In the genomic region with DNA sequence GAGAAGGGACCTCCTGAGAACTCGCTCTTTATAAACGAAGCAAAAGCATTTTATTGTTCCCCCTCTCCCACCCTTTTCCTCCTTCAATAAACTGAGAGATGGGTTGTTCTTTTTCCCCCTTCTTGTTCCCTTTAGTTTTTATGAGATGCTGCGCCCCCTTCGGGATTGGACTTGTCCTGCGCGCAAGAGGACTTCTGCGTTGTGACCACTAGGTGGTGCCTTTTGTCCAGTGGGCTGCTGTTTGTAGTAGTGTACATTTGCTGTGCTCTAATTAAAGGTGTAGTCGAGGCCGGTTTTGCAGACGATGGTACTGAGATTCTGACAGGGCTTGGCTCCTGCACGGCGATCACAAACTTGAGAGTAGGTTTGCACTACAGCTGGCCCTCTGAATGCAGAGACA, we compare ENCODE assay signal across 9 mouse cellular contexts. TPM values are rescaled to one million over a fixed set of nuclear protein-coding genes. Genes with fewer than 3 reads are reported as not detected.
DNase-seq lines count a peak whose midpoint lies in the region; ATAC-seq lines count a peak whose summit lies in the region.
"Had no signal": no experiment of that assay in that cellular context is flagged by ENCODE, and none has a peak within 500 bp of the region (broad histone marks: within the 10 kb centered on the region; RNA-seq: fewer than 3 reads in every experiment).

No protein-coding gene starts in this region.

- ATAC-seq in embryonic facial prominence, embryonic 11.5 days (replicated peaks; ENCODE audit: insufficient number of reproducible peaks, low FRiP score, low TSS enrichment, low read depth), result no peak
- ATAC-seq in kidney, embryonic 15.5 days (replicated peaks; ENCODE audit: low FRiP score), result no peak; the same call in 1 of the 2 replicates
- no peak for ATAC-seq in liver, embryonic 12.5 days
- no peak for ATAC-seq in neural tube, embryonic 13.5 days (ENCODE audit: low read depth)

- no peak overlapping the region for H3K9ac ChIP-seq in embryonic facial prominence, embryonic 11.5 days (replicated peaks; ENCODE audit: low read length)
- H3K9ac ChIP-seq in kidney, embryonic 15.5 days, result no peak overlapping the region
- no peak overlapping the region for H3K9ac ChIP-seq in liver, embryonic 12.5 days
- peak overlapping the region; percentile 95; the same call in 1 of the 2 replicates for H3K9ac ChIP-seq in neural tube, embryonic 13.5 days

- H3K36me3 ChIP-seq in embryonic facial prominence, embryonic 11.5 days (replicated peaks; ENCODE audit: control insufficient read depth, insufficient read depth, low read depth, low read length), result peaks cover 7% of the 10 kb centered on the region
- H3K36me3 ChIP-seq in heart, embryonic 10.5 days, result peaks cover 26% of the 10 kb centered on the region
- peaks cover 26% of the 10 kb centered on the region for H3K36me3 ChIP-seq in kidney, embryonic 15.5 days
- H3K36me3 ChIP-seq in liver, embryonic 12.5 days, result peaks cover 26% of the 10 kb centered on the region
- H3K36me3 ChIP-seq in neural tube, embryonic 13.5 days, result peaks cover 31% of the 10 kb centered on the region

- no peak overlapping the region for H3K27ac ChIP-seq in embryonic facial prominence, embryonic 11.5 days (replicated peaks; ENCODE audit: low read depth, low read length)
- no peak overlapping the region for H3K27ac ChIP-seq in heart, embryonic 10.5 days
- peak overlapping the region; percentile 65 for H3K27ac ChIP-seq in kidney, embryonic 15.5 days
- H3K27ac ChIP-seq in liver, embryonic 12.5 days, result no peak overlapping the region
- H3K27ac ChIP-seq in neural tube, embryonic 13.5 days (replicated peaks), result no peak overlapping the region
- H3K27ac ChIP-seq: macrophage had no signal

- no peaks in the 10 kb centered on the region for H3K27me3 ChIP-seq in embryonic facial prominence, embryonic 11.5 days (ENCODE audit: control insufficient read depth, insufficient read depth, low read length)
- H3K27me3 ChIP-seq in heart, embryonic 10.5 days (ENCODE audit: insufficient read depth, poor library complexity, severe bottlenecking), result no peaks in the 10 kb centered on the region
- no peaks in the 10 kb centered on the region for H3K27me3 ChIP-seq in kidney, embryonic 15.5 days
- no peaks in the 10 kb centered on the region for H3K27me3 ChIP-seq in liver, embryonic 12.5 days (replicated peaks)
- H3K27me3 ChIP-seq in neural tube, embryonic 13.5 days, result no peaks in the 10 kb centered on the region

- H3K4me2 ChIP-seq in embryonic facial prominence, embryonic 11.5 days (ENCODE audit: low read depth, low read length), result no peak overlapping the region; the same call in 1 of the 2 replicates
- H3K4me2 ChIP-seq in kidney, embryonic 15.5 days, result peak overlapping the region; percentile 90
- H3K4me2 ChIP-seq in liver, embryonic 12.5 days, result peak overlapping the region; percentile 99
- H3K4me2 ChIP-seq in neural tube, embryonic 13.5 days, result peak overlapping the region; percentile 100; the same call in 1 of the 2 replicates

- peaks cover 14% of the 10 kb centered on the region for H3K4me1 ChIP-seq in embryonic facial prominence, embryonic 11.5 days (ENCODE audit: control insufficient read depth, insufficient read depth, low read length)
- H3K4me1 ChIP-seq in heart, embryonic 10.5 days, result peaks cover 48% of the 10 kb centered on the region
- peaks cover 58% of the 10 kb centered on the region for H3K4me1 ChIP-seq in kidney, embryonic 15.5 days
- H3K4me1 ChIP-seq in liver, embryonic 12.5 days, result peaks cover 65% of the 10 kb centered on the region
- peaks cover 54% of the 10 kb centered on the region for H3K4me1 ChIP-seq in neural tube, embryonic 13.5 days (replicated peaks)

- 8% methylated on average over 12 of the region's 12 CpGs for WGBS in embryonic facial prominence, embryonic 11.5 days
- WGBS in heart, embryonic 10.5 days, result 9% methylated on average over 12 of the region's 12 CpGs
- 9% methylated on average over 12 of the region's 12 CpGs for WGBS in kidney, embryonic 15.5 days
- 5% methylated on average over 12 of the region's 12 CpGs for WGBS in liver, embryonic 12.5 days (ENCODE audit: insufficient replicate concordance)
- WGBS in neural tube, embryonic 13.5 days, result 9% methylated on average over 12 of the region's 12 CpGs

- no peak overlapping the region for H3K4me3 ChIP-seq in embryonic facial prominence, embryonic 11.5 days (ENCODE audit: low read depth, low read length)
- H3K4me3 ChIP-seq in heart, embryonic 10.5 days, result 0 out of 2 replicates have a peak overlapping the region, but pooled peaks have one; percentile 92
- peak overlapping the region; percentile 88; the same call in 1 of the 2 replicates for H3K4me3 ChIP-seq in kidney, embryonic 15.5 days (replicated peaks)
- H3K4me3 ChIP-seq in liver, embryonic 12.5 days, result no peak overlapping the region
- H3K4me3 ChIP-seq in neural tube, embryonic 13.5 days, result peak overlapping the region; percentile 96

- no peaks in the 10 kb centered on the region for H3K9me3 ChIP-seq in embryonic facial prominence, embryonic 11.5 days (replicated peaks; ENCODE audit: control insufficient read depth, low read length)
- H3K9me3 ChIP-seq in heart, embryonic 10.5 days, result no peaks in the 10 kb centered on the region
- H3K9me3 ChIP-seq in kidney, embryonic 15.5 days (replicated peaks), result no peaks in the 10 kb centered on the region
- H3K9me3 ChIP-seq in liver, embryonic 12.5 days (replicated peaks), result no peaks in the 10 kb centered on the region
- no peaks in the 10 kb centered on the region for H3K9me3 ChIP-seq in neural tube, embryonic 13.5 days

- peak; percentile 85 to 87 for DNase-seq in B cell, adult 2 months
- DNase-seq in adrenal gland, adult 18-20 months (ENCODE audit: low spot score in 2 of 2), result peak; percentile 70 to 76
- DNase-seq in embryonic facial prominence, embryonic 11.5 days (ENCODE audit: low spot score), result peak; percentile 93
- peak; percentile 92 for DNase-seq in heart, embryonic 10.5 days (ENCODE audit: low spot score)
- peak; percentile 76 for DNase-seq in telencephalon, adult 2 months (ENCODE audit: low read depth, low spot score)

RNA-seq across cellular contexts. Expression of gene Irf2bp1, which starts 2.6 kb away (rescaled TPM):
- 10 to 100 TPM; 42.9 to 47.0 TPM for total RNA-seq in adrenal gland, adult 18-20 months (2021)
- 27.9 and 28.3 TPM in 2 replicates for polyA plus RNA-seq in embryonic facial prominence, embryonic 11.5 days (2014; fragmentation: Nextera tagmentation; extraction: Ambion mirVana)
- 14.9 and 27.0 TPM in 2 replicates for polyA plus RNA-seq in heart, embryonic 10.5 days (2016; fragmentation: Nextera tagmentation; extraction: Ambion mirVana)
- polyA plus RNA-seq in kidney, embryonic 15.5 days (2015; fragmentation: Nextera tagmentation; extraction: Ambion mirVana), result 21.4 and 24.1 TPM in 2 replicates
- polyA plus RNA-seq in liver, embryonic 12.5 days (2016; fragmentation: Nextera tagmentation; extraction: Ambion mirVana), result 20.1 and 22.3 TPM in 2 replicates
- 28.4 and 29.9 TPM in 2 replicates for polyA plus RNA-seq in neural tube, embryonic 13.5 days (2015; fragmentation: Nextera tagmentation; extraction: Ambion mirVana)

RNA-seq across cellular contexts. Expression of gene Mypop, which starts 15.4 kb away (rescaled TPM):
- 10 to 100 TPM in 1 of 2 experiments, 1 to 10 TPM in 1; 9.3 to 12.2 TPM for total RNA-seq in adrenal gland, adult 18-20 months (2021)
- 4.3 and 5.3 TPM in 2 replicates for polyA plus RNA-seq in embryonic facial prominence, embryonic 11.5 days (2014; fragmentation: Nextera tagmentation; extraction: Ambion mirVana)
- 2.1 and 3.3 TPM in 2 replicates for polyA plus RNA-seq in heart, embryonic 10.5 days (2016; fragmentation: Nextera tagmentation; extraction: Ambion mirVana)
- polyA plus RNA-seq in kidney, embryonic 15.5 days (2015; fragmentation: Nextera tagmentation; extraction: Ambion mirVana), result 3.5 and 3.9 TPM in 2 replicates
- 1.3 and 1.7 TPM in 2 replicates for polyA plus RNA-seq in liver, embryonic 12.5 days (2016; fragmentation: Nextera tagmentation; extraction: Ambion mirVana)
- polyA plus RNA-seq in neural tube, embryonic 13.5 days (2015; fragmentation: Nextera tagmentation; extraction: Ambion mirVana), result 5.8 and 7.4 TPM in 2 replicates

RNA-seq across cellular contexts. Expression of gene Foxa3, which starts 16.9 kb away (rescaled TPM):
- not detected for total RNA-seq in adrenal gland, adult 18-20 months (2021)
- polyA plus RNA-seq in embryonic facial prominence, embryonic 11.5 days (2014; fragmentation: Nextera tagmentation; extraction: Ambion mirVana), result not detected in 2 replicates
- 0.36 and 8.6 TPM in 2 replicates for polyA plus RNA-seq in heart, embryonic 10.5 days (2016; fragmentation: Nextera tagmentation; extraction: Ambion mirVana)
- 1.2 and 1.3 TPM in 2 replicates for polyA plus RNA-seq in kidney, embryonic 15.5 days (2015; fragmentation: Nextera tagmentation; extraction: Ambion mirVana)
- 25.3 and 26.6 TPM in 2 replicates for polyA plus RNA-seq in liver, embryonic 12.5 days (2016; fragmentation: Nextera tagmentation; extraction: Ambion mirVana)
- 0.13 and 0.14 TPM in 2 replicates for polyA plus RNA-seq in neural tube, embryonic 13.5 days (2015; fragmentation: Nextera tagmentation; extraction: Ambion mirVana)
- polyA plus RNA-seq: macrophage had no signal

RNA-seq across cellular contexts. Expression of gene Sympk, which starts 17.7 kb away (rescaled TPM):
- total RNA-seq in adrenal gland, adult 18-20 months (2021), result 100 to 1,000 TPM in 1 of 2 experiments, 10 to 100 TPM in 1; 92.0 to 105 TPM
- 34.8 and 36.3 TPM in 2 replicates for polyA plus RNA-seq in embryonic facial prominence, embryonic 11.5 days (2014; fragmentation: Nextera tagmentation; extraction: Ambion mirVana)
- 34.0 and 44.5 TPM in 2 replicates for polyA plus RNA-seq in heart, embryonic 10.5 days (2016; fragmentation: Nextera tagmentation; extraction: Ambion mirVana)
- 34.3 and 38.4 TPM in 2 replicates for polyA plus RNA-seq in kidney, embryonic 15.5 days (2015; fragmentation: Nextera tagmentation; extraction: Ambion mirVana)
- polyA plus RNA-seq in liver, embryonic 12.5 days (2016; fragmentation: Nextera tagmentation; extraction: Ambion mirVana), result 30.3 and 33.3 TPM in 2 replicates
- 30.4 and 32.7 TPM in 2 replicates for polyA plus RNA-seq in neural tube, embryonic 13.5 days (2015; fragmentation: Nextera tagmentation; extraction: Ambion mirVana)

RNA-seq across cellular contexts. Expression of gene Nanos2, which starts 19.3 kb away (rescaled TPM):
- total RNA-seq in adrenal gland, adult 18-20 months (2021), result not detected
- polyA plus RNA-seq in embryonic facial prominence, embryonic 11.5 days (2014; fragmentation: Nextera tagmentation; extraction: Ambion mirVana), result not detected in 2 replicates
- polyA plus RNA-seq in heart, embryonic 10.5 days (2016; fragmentation: Nextera tagmentation; extraction: Ambion mirVana), result not detected in 2 replicates
- not detected in 2 replicates for polyA plus RNA-seq in kidney, embryonic 15.5 days (2015; fragmentation: Nextera tagmentation; extraction: Ambion mirVana)
- not detected in 2 replicates for polyA plus RNA-seq in liver, embryonic 12.5 days (2016; fragmentation: Nextera tagmentation; extraction: Ambion mirVana)
- polyA plus RNA-seq in neural tube, embryonic 13.5 days (2015; fragmentation: Nextera tagmentation; extraction: Ambion mirVana), result 0.56 TPM in 2 replicates
- polyA plus RNA-seq: macrophage had no signal

Comparison
In these comparisons a context has a peak if more than half of its experiments do, and no peak if none do; other contexts are left out.
1. H3K4me3 ChIP-seq: peak in heart, embryonic 10.5 days (single experiment), kidney, embryonic 15.5 days (single experiment) and neural tube, embryonic 13.5 days (single experiment); none in embryonic facial prominence, embryonic 11.5 days (single experiment) and liver, embryonic 12.5 days (single experiment).
2. Peak in every context shown above with its lines, with median percentiles within 50 percentile points of each other: DNase-seq.